Mouse (Mus musculus) cerebellum, adult 2 months (tissue): ENCODE measurements around the gene Pear1.

Experiments
- CTCF ChIP-seq: fragments of 200-500 bp; IDR thresholded peaks from 2 replicates; pipeline ENCODE4 v1.5.1; 2011; ENCODE audit warnings: low read depth, mild to moderate bottlenecking, control low read depth, low read length, moderate library complexity, borderline replicate concordance; ENCODE audit not compliant: insufficient read depth
- POLR2A ChIP-seq: fragments of 200-500 bp; IDR thresholded peaks from 2 replicates; pipeline ENCODE4 v1.6.1; 2011; ENCODE audit warnings: low read length, control low read depth, borderline replicate concordance; ENCODE audit not compliant: insufficient read depth

GRCm38 (mm10) chr3:87796736-87797334 lies 27.3 kb downstream of the Pear1 start, which contains the start of gene Insrr:
- no peak for TF ChIP-seq CTCF
- no peak for TF ChIP-seq POLR2A
